Mouse (Mus musculus): ENCODE data around the gene Cdk17. TPM values are rescaled to one million over a fixed set of nuclear protein-coding genes. Genes with fewer than 3 reads are reported as not detected.

Cdk17 gene
- polyA plus RNA-seq, 2 experiments from 2014 or later: 42.2 to 62.3 TPM

DNA sequence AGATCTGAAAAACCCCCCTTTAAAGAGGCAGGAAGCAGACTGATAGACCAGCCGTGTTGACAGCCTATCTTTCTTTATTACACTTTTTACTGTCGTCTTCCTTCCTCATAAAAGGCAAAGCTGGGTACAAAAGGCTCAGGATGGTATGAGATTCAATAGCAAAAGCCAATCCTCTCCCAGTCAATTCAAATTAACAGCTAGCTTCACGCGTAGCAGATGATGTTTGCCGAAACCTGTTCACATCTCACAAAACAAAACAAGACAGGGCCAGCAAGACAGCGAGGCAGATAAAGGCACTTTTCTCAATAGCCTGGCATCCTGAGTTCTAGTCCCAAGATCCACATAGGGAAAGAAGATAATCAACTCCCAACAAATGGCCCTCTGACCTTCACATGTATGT, 128.7 kb downstream of the Cdk17 start:
- peak; percentile 24 for ATAC-seq

DNA sequence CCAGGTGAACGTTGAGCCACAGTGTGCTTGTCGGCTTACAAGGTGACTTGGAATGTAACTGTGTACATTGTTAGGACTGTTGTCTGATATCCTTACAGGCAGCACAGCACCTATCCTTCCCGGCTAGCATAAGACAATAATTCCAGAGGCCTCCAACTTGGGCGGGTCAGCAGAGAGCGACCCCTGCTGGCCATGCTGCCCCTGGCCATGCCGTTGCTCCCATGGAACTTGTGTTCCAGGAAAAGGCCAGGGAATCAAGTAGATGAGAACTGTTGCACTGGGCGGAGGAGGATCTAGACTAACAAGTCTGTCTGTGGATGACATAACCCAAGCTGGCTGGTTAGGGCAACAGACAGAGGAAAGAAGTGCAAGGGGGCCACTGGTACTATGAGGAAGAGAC, 130.7 kb downstream of the Cdk17 start:
- ATAC-seq: no peak

GRCm38 (mm10) chr10:93291843-93292242, 131.2 kb downstream of the Cdk17 start:
- ATAC-seq: peak; percentile 79

DNA sequence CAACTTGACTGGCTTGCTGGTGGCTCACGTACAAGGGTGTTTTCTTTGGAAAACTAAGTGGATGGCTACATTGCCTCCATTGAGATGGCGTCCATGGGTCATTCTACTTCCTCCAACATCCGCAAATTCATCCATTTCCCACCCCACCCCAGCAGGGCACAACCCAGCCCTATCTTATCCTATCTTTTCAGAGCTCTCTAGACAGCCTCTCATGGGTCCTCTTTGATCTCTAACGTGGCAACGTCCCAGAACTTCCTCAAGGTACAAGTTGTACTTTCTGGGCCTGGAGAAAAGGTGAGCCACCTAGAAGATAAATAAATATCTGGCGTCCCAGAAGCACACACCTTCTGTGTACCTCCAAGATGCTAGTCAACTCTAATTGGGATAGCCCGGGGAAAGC, 132.9 kb downstream of the Cdk17 start:
- no peak for ATAC-seq

DNA sequence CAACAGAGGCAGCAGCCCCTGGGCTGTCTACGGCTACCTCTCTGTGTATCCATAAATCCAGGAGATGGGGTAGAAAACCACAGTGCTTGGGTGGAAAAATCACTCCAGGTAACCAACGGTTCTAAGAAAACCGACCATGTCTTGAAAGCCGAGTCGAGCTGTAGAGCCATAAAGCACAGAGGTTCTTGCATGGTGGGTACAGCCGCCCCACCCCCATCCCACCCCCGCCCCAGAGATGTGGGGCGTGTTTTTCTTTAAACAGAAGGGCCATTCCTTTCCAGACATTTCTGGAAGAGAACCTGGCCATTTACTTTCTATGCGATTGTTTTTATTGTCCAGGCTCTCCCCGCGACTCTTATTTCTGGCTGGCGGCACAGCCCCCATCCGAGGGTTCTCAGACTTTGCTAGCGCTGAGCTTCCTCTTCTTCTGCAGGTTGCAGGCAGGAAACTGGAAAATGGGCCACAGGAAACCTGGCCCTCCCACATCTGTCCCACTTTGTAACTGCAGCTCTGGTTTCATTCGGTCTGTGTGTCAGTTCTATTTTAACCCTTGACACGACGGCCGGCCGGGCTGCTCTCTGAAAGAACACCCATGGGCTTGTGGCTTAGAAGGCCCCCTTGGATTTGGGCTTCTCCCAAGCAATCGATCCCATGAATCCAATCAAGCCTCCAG, 134.0 kb downstream of the Cdk17 start:
- peak; percentile 28 for ATAC-seq

GRCm38 (mm10) chr10:93297774-93298173, 137.1 kb downstream of the Cdk17 start:
- peak; percentile 73 for ATAC-seq

DNA sequence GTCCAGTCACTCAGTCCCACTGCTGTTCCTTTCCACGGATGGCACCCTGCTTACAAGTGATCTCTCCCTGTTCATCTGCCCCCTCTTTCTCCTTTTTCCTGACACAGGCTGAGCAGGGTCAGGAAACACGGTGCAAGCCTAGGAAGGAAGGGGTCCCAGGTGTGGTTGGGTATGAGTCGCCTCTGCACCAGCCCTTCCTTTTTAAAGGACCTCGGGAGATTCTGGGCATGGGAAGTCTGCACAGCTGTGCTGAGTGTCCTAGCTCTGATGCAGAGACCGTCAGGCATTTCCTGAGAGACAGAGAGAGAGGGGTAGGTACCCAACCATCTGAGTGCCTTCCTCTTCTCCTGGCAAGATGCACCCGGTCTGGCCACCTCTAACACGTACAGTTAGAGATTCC, 137.5 kb downstream of the Cdk17 start:
- ATAC-seq: peak; percentile 24

DNA sequence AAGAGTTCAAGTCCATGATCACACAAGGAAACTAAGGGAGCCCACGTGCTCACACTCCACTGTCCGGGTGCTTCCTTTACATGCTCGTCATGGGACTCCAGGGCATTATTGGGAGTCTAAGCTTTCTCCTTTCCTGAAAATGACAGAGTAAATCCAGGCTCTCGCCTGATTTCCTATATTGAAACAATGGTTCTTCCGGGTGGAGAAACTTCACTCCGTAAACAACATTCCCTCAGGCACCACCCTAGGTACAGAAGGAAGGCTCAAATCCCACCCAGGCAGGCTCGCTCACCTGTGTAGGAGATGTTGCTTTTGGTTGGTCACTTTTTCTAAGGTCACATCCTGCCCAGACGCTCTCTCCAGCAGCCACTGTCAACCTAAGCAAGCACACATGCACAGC, 141.2 kb downstream of the Cdk17 start:
- no peak for ATAC-seq

GRCm38 (mm10) chr10:93303231-93303630, 142.6 kb downstream of the Cdk17 start:
- ATAC-seq: no peak

GRCm38 (mm10) chr10:93305946-93306345, 145.3 kb downstream of the Cdk17 start:
- peak; percentile 34 for ATAC-seq

GRCm38 (mm10) chr10:93306367-93306766, 145.7 kb downstream of the Cdk17 start:
- no peak for ATAC-seq

- ATAC-seq: peak; percentile 57
Observed at GRCm38 (mm10) chr10:93309131-93309933, 148.7 kb downstream of the Cdk17 start.

DNA sequence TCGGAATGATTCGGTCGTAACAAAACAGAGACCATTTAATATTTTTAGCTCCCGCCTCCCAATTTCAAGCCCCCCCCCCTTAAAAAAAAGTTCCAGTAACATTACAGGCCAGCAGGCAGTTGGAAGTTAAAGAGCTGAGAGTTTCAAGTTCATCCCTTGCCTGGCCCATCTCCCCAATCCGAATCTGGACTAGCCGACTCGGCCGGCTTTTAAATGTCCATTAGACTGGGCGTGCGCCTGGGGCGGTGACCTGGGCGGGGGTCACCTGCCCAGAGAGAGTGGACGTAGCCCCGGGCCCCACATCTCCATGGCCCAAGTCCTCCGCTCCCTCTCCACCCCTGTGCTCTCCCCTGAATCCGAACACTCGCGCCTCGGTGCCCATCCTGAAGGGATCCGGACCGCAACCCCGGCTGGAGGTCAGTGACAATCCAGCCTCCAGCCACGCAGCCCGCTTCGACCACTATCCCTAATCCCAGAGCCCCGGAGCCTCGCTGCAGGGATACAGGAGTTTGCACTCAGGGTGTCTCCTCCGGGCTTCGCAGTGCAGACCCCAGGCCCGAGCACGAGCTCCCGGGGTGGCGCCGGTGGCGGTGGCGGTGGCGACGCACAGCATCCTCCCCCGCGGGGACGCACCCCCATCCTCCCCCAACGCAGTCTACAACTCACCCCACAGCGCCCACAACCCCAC, 149.4 kb downstream of the Cdk17 start:
- ATAC-seq: peak; percentile 40

DNA sequence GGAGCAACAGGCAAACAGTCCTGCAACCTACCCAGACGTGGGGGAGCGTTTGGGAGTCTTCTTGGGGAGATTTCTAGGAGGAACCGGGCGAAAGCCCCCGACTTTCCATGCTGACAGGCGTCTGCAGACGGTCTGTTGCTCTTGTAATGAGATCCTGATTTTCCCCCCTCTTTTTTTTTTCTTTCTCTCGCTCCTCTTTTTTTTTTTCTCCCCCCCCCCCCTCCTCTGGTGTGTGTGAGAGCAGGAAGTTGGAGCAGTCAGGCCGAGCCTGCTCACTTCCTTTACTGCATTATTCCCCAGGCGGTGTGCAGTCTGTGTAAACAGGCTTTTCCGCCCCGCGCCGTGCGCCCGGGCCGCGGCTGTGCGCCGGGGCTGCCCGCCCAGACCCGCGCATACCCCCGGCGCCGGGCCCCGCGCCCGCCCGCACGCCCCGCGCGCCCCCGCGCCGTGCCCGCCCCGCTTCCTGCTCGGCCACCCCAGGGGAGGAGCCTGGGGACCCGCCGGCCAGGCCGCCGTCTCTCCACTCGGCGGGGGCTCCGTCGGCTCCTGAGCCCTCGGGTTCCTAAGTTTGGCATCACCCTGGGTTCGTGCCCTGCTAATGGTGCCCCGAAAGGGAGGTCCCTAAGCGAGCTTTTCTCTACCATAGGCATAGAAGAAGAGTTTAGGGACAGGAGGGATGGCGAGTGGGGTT, 150.2 kb downstream of the Cdk17 start, which contains the start of gene Elk3:
Gene Elk3, minus strand, starts transcription at position 415 of the 691 bp plus-strand sequence.
- ATAC-seq: peak; percentile 56

GRCm38 (mm10) chr10:93311576-93311975, 150.9 kb downstream of the Cdk17 start:
- no peak for ATAC-seq

Other genes with a start within 250 kb of the Cdk17 start
- gene Cfap54, start 79.3 kb upstream of the Cdk17 start, polyA plus RNA-seq (2017; shearing (Covaris generic)): 1 to 10 TPM; 1.6 to 2.3 TPM
- gene Elk3, start 150.3 kb downstream of the Cdk17 start, polyA plus RNA-seq (2017; shearing (Covaris generic)): 10 to 100 TPM; 26.0 to 26.3 TPM

Measured in CD4-positive, CD25-positive, alpha-beta regulatory T cell, adult 4 months (primary cell).